Mouse (Mus musculus) hindbrain, embryonic 14.5 days (tissue): ENCODE data around the gene Smg7. TPM values are rescaled to one million over a fixed set of nuclear protein-coding genes. Genes with fewer than 3 reads are reported as not detected.

Experiments used
- ATAC-seq: fragments of 200-750 bp; cut with Nextera tagmentation; 2 replicates; pipeline ENCODE4 v1.8.0; 2017; ENCODE audit warnings: moderate number of reproducible peaks, mild to moderate bottlenecking, moderate TSS enrichment, moderate library complexity; ENCODE audit not compliant: low FRiP score
- DNase-seq: peaks from one replicate; pipeline ENCODE4 v3.0.0-alpha.2; 2015; ENCODE audit warnings: low spot score
- H3K27ac ChIP-seq: fragments of 300-500 bp; sonication (generic); 2 replicates; pipeline ENCODE4 v1.5.1; 2014; ENCODE audit warnings: mild to moderate bottlenecking, moderate library complexity
- H3K27me3 ChIP-seq: fragments of 300-500 bp; sonication (generic); 2 replicates; pipeline ENCODE4 v1.6.1; 2014; ENCODE audit warnings: mild to moderate bottlenecking, low read length, mixed read lengths; ENCODE audit not compliant: control insufficient read depth, insufficient read depth
- H3K36me3 ChIP-seq: fragments of 300-500 bp; sonication (generic); replicated peaks from 2 replicates; pipeline ENCODE4 v1.6.1; 2014; ENCODE audit not compliant: control insufficient read depth, insufficient read depth
- H3K4me1 ChIP-seq: fragments of 300-500 bp; sonication (generic); replicated peaks from 2 replicates; pipeline ENCODE4 v1.6.1; 2014; ENCODE audit warnings: antibody characterized with exemption, low read length, mixed read lengths; ENCODE audit not compliant: control insufficient read depth, insufficient read depth
- H3K4me2 ChIP-seq: fragments of 300-500 bp; sonication (generic); replicated peaks from 2 replicates; pipeline ENCODE4 v1.6.1; 2014; ENCODE audit warnings: mild to moderate bottlenecking, moderate library complexity
- H3K4me3 ChIP-seq: fragments of 300-500 bp; sonication (generic); replicated peaks from 2 replicates; pipeline ENCODE4 v1.5.1; 2014; ENCODE audit warnings: mild to moderate bottlenecking, low read length
- H3K9ac ChIP-seq: fragments of 300-500 bp; sonication (generic); 2 replicates; pipeline ENCODE4 v1.6.1; 2014
- H3K9me3 ChIP-seq: fragments of 300-500 bp; sonication (generic); 2 replicates; pipeline ENCODE4 v1.6.1; 2016; ENCODE audit warnings: low read length; ENCODE audit not compliant: control insufficient read depth
- WGBS: fragments of 180-500 bp; shearing (Covaris S2); extraction: QIAGEN DNeasy Blood & Tissue Kit; methylation state at CpG from one replicate; pipeline ENCODE4 v1.1.7; 2014; 5-methylcytosine and 5-hydroxymethylcytosine counted together
- polyA plus RNA-seq: library from polyadenylated mRNA; unstranded; fragments of >200 nt; fragmentation: Nextera tagmentation; extraction: Ambion mirVana; gene quantifications from 2 replicates; pipeline ENCODE4 v1.2.1, GENCODE M21; 2014

The Smg7 gene
- polyA plus RNA-seq, 1 experiment from 2014 or later = 39.1 TPM

DNA sequence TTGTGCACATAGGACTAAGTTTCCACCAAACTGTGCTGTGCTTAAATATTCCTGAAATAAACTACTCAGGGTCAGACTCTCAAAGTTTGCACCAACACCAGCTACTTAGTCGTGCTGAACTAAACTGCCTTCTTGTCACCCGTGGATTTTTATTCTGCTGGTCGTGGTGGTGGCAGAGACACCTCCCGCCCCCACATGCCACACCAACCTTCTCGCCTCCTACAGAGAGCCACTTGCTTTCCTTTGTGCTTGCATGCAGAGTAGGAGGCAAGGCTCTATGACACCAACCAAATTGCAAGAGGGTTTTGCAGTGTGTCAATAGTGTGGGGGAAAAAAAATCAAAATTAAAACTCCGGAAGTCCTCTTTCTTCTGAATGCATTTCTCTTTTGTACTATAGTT, 82.9 kb downstream of the Smg7 start:
- peaks cover 25% of the 10 kb centered on the region for H3K4me1 ChIP-seq
- no peak overlapping the region for H3K27ac ChIP-seq
- no peaks in the 10 kb centered on the region for H3K27me3 ChIP-seq
- no peak overlapping the region for H3K4me2 ChIP-seq
- DNase-seq (no peak), ATAC-seq (no peak)
- no peak overlapping the region for H3K4me3 ChIP-seq
- no peaks in the 10 kb centered on the region for H3K36me3 ChIP-seq
- 88% methylated on average over 6 of the region's 6 CpGs for WGBS
- no peak overlapping the region for H3K9ac ChIP-seq
- H3K9me3 ChIP-seq = no peaks in the 10 kb centered on the region

GRCm38 (mm10) chr1:152817794-152818193, 84.7 kb downstream of the Smg7 start:
- 0 out of 2 replicates have a peak overlapping the region, but pooled peaks have one; percentile 23 for H3K27ac ChIP-seq
- H3K9me3 ChIP-seq = no peaks in the 10 kb centered on the region
- H3K27me3 ChIP-seq = no peaks in the 10 kb centered on the region
- H3K9ac ChIP-seq = no peak overlapping the region
- peak; percentile 55 for DNase-seq
- WGBS = 12% methylated on average over 10 of the region's 10 CpGs
- H3K4me1 ChIP-seq = peaks cover 25% of the 10 kb centered on the region
- ATAC-seq = no peak
- H3K4me3 ChIP-seq = no peak overlapping the region
- H3K36me3 ChIP-seq = no peaks in the 10 kb centered on the region
- no peak overlapping the region for H3K4me2 ChIP-seq

DNA sequence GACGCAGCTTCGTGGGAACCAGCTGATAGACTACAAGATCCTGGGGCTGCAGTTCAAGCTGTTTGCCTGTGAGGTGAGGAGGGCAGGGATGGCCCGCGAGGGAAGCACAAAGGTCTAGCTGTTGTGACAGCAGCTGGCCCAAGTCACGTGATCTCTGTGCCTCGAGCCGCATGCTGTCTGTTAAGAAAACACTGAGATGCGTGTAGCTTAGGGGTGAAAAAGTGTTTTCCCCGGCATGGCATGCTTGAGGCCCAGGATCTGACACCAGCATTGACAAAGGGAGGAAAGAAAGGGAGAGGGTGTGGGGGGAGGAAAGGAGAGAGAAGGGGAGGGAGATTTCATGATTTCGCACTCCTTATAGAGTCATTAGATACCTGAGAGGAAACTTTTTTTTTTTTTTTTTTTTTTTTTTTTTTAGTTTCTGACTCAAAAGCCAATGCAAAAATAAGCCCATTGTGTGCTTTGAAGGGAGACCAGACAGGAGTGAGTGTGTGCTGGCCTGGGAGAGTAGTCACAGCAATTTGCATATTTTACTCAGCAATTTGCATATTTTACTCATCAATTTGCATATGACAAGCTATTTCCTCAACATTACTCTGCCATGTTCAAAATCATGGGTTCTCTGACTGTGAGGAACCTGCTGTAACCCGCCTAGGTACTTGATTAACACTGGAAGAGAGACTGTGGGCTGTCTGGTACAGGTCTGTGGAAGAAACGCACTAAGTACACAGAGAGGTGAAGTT, 85.2 kb downstream of the Smg7 start:
- DNase-seq (no peak), ATAC-seq (peak; percentile 49; the same call in 1 of the 2 replicates)
- Histone ChIP-seq H3K9ac (no peak overlapping the region), H3K4me1 (peaks cover 25% of the 10 kb centered on the region), H3K27ac (peak overlapping the region; percentile 73), H3K27me3 (no peaks in the 10 kb centered on the region), H3K4me2 (no peak overlapping the region), H3K4me3 (no peak overlapping the region), H3K36me3 (no peaks in the 10 kb centered on the region), H3K9me3 (no peaks in the 10 kb centered on the region)
- 11% methylated on average over 12 of the region's 12 CpGs for WGBS

- no peak overlapping the region for H3K9ac ChIP-seq
- peak; percentile 71 for DNase-seq
- no peak overlapping the region for H3K27ac ChIP-seq
- H3K9me3 ChIP-seq = no peaks in the 10 kb centered on the region
- no peak overlapping the region for H3K4me3 ChIP-seq
- peaks cover 25% of the 10 kb centered on the region for H3K4me1 ChIP-seq
- H3K27me3 ChIP-seq = no peaks in the 10 kb centered on the region
- WGBS = 19% methylated on average over 6 of the region's 7 CpGs
- H3K4me2 ChIP-seq = no peak overlapping the region
- peak; percentile 84 for ATAC-seq
- H3K36me3 ChIP-seq = no peaks in the 10 kb centered on the region
These were observed 87.2 kb downstream of the Smg7 start for GRCm38 (mm10) chr1:152815265-152815701.

- H3K9ac ChIP-seq = no peak overlapping the region
- H3K4me1 ChIP-seq = peaks cover under 1% of the 10 kb centered on the region; the same call in 1 of the 2 replicates
- H3K36me3 ChIP-seq = no peaks in the 10 kb centered on the region
- H3K9me3 ChIP-seq = no peaks in the 10 kb centered on the region
- no peak overlapping the region for H3K4me2 ChIP-seq
- ATAC-seq = no peak
- no peak overlapping the region for H3K4me3 ChIP-seq
- H3K27ac ChIP-seq = no peak overlapping the region
- 49% methylated on average over 13 of the region's 13 CpGs for WGBS
- H3K27me3 ChIP-seq = no peaks in the 10 kb centered on the region
- DNase-seq = no peak
These were observed 91.7 kb downstream of the Smg7 start for GRCm38 (mm10) chr1:152810533-152811439.

DNA sequence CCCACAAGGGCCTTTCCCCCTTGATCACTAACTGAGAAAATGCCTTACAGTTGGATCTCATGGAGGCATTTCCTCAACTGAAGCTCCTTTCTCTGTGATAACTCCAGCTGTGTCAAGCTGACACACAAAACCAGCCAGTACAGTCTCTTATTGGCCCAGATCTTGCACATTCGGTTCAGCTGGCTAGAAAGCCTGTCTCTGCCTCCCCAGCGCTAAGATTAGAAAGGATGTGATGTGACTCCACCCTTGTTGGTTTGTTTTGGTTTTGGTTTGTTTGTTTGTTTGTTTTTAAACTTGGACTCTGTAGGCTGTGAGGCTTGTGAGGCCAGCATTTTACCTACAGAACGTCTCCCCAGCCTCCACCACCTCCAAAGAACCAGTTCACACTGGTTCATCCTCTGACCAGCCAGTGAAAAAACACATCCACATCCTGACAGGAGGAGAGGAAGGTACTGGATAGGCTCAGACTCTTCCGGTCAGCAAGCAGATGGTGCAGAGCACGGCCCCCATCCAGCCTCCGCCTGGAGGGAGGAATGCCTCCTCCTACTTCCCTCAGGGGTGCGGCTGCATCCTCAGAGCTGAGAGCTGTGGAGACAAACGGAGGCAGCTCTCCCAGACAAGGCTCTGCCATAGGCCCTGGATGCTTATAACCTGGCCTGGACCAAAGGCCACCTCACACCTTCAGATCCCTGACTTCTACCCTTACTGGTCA, 92.7 kb downstream of the Smg7 start:
- no peaks in the 10 kb centered on the region for H3K9me3 ChIP-seq
- H3K36me3 ChIP-seq = no peaks in the 10 kb centered on the region
- no peak overlapping the region for H3K27ac ChIP-seq
- H3K27me3 ChIP-seq = no peaks in the 10 kb centered on the region
- no peak for DNase-seq
- H3K4me3 ChIP-seq = no peak overlapping the region
- 29% methylated on average over 8 of the region's 8 CpGs for WGBS
- no peak overlapping the region for H3K9ac ChIP-seq
- no peaks in the 10 kb centered on the region for H3K4me1 ChIP-seq
- no peak overlapping the region for H3K4me2 ChIP-seq
- ATAC-seq = no peak

GRCm38 (mm10) chr1:152808392-152808680, 94.1 kb downstream of the Smg7 start:
- Histone ChIP-seq H3K4me3 (no peak overlapping the region), H3K9me3 (no peaks in the 10 kb centered on the region), H3K27ac (no peak overlapping the region), H3K4me1 (no peaks in the 10 kb centered on the region), H3K9ac (no peak overlapping the region), H3K4me2 (no peak overlapping the region), H3K27me3 (no peaks in the 10 kb centered on the region), H3K36me3 (no peaks in the 10 kb centered on the region)
- ATAC-seq (no peak), DNase-seq (no peak)
- 95% methylated on average over 2 of the region's 2 CpGs for WGBS

GRCm38 (mm10) chr1:152807619-152808391, 94.6 kb downstream of the Smg7 start:
- 85% methylated on average over 18 of the region's 18 CpGs for WGBS
- DNase-seq (no peak), ATAC-seq (no peak)
- Histone ChIP-seq H3K36me3 (no peaks in the 10 kb centered on the region), H3K9ac (no peak overlapping the region), H3K4me1 (no peaks in the 10 kb centered on the region), H3K4me2 (no peak overlapping the region), H3K27ac (no peak overlapping the region), H3K27me3 (no peaks in the 10 kb centered on the region), H3K9me3 (no peaks in the 10 kb centered on the region), H3K4me3 (no peak overlapping the region)
